Mouse (Mus musculus) monocyte, adult 5-6 weeks (primary cell): ENCODE data around the gene Slc1a3. TPM values are rescaled to one million over a fixed set of nuclear protein-coding genes. Genes with fewer than 3 reads are reported as not detected.

ENCODE experiments used
- ATAC-seq: fragments of 153-309, 156-312 bp; replicated peaks from 2 replicates; pipeline ENCODE4 v1.8.0; 2017; ENCODE audit warnings: mild to moderate bottlenecking; ENCODE audit not compliant: low TSS enrichment, insufficient number of reproducible peaks, severe bottlenecking, poor library complexity, low FRiP score
- total RNA-seq: library from RNA; stranded (forward); fragments of 200-1000, 200-491, 200-594 nt; gene quantifications from 3 replicates; pipeline ENCODE4 v1.2.3, GENCODE M21; 2017

The Slc1a3 gene
- 0.38 TPM in 1 of 3 replicates, not detected in the others for total RNA-seq

DNA sequence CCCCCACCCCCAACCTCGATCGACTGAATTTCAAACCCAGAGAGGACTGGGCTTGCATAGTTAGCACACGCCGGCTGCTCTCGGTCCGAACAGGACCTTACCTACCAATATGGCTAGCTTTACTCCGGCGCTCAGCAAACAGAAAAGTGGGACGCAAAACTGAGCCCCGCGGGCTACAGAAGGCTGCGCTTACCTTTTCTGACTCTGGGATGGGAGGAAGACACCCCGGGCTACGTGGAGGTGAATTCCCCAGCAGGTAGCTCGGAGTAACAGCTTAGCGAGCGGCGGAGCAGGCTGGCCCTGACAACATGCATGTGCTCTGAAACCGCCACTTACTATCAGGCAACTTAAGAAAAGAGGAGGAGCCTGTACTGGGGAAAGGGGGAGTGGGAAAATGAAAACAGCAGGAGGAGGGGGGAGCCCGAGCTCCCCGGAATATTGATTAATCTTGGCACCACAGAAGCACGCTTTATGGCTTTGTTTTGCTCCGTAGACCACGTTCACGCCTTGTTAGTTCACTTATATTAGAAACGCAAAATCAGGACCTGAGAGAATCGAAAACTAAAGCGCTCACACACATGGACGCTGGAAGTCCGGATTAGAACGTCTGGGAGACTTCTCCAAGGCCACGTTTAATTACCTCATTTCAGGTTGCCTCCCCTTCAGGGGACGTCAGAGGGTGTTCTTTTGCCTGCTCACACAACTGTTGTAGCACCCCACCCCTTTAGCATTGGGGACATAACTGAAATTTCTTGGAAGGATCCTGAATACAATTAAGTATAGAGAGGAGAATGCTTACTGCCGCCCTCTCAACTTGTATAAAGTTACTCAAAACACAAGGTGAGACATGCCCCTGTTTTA lies at the start of gene Slc1a3:
Gene Slc1a3, minus strand, starts transcription at position 619 of the 861 bp plus-strand sequence.
- ATAC-seq = no peak

DNA sequence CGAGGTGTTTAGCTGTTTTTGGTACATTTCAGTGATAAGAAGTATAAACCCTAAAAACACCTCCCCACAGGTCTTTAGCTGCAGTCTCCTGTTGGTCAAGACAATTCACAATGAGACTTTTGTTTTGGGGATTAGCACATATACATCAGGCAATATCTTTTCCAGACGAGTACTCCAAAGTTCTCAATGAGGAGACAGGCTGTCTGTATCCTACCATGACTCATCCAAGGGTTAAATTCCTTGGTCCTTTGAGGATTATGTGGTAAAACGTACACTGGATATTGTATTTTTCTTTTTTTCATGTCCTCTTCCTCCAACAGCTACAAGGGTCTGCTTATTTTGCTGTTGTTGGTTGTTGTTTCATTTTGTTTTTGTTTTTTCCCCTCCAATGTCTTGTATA lies 48.5 kb upstream of the Slc1a3 start:
- no peak for ATAC-seq

DNA sequence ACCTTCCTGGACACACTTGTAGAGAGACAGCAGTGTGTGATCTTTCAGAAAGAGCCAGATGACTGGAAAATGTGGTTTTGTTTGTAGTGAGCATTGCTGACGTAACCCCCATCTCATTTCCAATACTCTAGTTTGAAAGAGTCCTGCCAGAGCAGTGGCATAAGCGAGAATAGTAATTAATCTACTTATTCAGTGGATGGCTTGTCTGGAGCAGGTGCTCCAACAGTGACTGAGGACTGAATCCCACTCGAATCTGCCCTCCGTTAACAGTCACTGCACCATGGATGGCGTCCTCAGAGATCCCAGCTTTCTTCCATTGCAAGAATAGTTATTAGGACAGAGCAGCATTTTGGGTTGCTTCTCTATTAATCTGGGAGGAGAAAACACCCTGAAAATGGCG lies 45.9 kb upstream of the Slc1a3 start:
- ATAC-seq = no peak

DNA sequence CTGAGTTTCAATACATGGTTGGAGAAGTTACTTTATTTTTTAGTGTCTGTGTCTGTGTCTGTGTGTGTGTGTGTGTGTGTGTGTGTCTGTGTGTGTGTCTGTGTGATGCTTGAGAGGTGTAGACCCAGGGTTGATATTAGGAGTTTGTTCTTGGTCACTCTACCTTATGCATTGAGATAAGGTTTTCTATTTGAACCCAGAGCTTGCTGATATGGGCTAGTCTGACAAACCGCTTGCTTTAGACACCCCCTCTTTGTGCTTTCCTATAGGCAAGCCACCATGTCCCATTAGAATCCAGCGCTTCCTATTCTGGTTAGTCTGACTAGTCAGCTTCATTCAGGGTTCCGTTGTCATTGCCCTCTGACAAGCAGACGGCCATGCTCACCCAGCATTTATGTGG lies 39.2 kb upstream of the Slc1a3 start:
- ATAC-seq = no peak

DNA sequence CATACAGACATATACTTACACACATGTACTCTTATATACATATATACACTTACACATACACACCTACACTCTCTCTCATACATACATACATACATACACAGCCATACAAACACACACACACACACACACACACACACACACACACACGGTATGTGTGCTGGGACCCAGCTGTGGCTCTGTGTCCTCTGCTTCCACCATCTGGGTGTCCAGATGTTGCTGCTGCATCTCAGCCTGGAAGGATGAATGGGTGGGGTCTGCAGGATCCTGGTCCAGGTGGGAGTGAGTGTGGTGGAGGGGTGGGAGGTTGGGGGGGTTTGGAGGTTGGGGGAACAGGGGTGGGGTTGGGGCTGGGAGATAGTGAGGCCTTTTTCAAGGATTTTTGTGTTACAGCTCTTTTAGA lies 38.2 kb upstream of the Slc1a3 start:
- ATAC-seq = no peak

DNA sequence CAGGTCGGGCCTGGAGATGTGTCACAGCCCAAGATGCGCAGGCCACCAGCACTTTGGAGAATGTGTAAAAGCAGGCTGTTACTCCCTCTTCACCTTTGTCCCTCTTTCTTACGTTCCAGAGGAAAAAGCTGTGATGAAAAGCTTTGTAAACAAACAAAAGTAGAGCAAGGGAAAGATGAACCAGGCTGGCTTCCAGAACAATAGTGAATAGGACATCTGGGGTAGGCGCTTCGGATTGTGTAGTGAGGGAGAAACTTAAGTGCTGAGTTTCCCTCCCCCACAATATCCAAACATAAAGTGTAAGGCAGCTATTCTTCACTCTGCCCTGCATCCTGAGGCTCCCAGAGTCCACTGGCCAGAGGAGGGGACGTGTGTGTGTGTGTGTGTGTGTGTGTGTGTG lies 31.0 kb upstream of the Slc1a3 start:
- no peak for ATAC-seq

DNA sequence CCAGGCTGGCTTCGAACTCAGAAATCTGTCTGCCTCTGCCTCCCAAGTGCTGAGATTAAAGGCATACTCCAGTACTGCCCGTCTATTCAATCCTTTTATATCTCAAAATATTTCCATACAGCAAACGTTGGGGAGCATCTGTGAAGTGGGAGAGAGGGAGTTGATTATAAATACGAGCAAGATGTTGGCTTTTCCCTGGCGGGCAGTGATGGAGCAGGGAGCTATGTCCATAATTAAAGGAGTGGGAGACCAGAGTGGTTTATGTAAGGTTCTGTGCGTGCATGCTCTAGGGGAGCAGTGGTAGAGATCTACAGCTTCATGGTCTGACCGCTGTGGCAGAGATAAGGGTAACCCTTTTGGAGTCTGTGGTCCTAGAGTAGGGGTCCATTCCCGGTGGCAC lies 30.2 kb upstream of the Slc1a3 start:
- no peak for ATAC-seq

DNA sequence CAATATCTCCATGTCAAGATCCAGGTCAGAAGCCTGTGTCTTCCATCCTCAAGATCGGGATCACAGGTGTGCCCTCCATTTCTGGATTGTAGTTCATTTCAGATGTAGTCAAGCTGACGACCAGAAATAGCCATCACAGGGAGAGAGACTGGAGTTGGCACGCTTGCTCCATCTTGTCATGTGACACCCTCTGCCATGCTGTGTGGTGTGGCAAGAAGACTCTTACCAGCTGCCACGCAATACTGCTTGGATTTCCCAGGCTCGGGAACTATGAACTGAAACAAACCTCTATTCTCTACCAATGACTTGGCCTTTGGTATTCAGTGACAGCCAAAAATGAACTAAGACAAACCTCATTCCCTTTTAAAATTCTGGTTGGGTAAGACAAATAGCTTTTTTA lies 27.6 kb upstream of the Slc1a3 start:
- ATAC-seq = no peak

DNA sequence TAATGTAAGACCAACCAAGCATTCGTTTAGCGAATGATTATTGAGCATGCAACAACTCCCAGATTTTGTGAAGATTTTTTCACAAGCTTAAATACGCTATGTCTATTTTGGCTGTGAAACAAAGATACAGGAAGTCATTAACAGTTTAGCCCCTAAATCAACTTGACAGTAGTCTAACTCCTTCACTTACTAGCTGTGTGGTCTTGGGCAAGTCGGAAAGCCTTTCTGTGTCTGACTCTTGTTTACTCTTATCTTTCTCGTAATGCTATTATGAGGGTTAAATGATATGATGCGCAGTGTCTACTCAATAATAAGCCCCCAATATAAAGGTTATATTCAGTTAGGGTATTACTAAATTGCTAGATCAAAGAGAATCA lies 23.8 kb upstream of the Slc1a3 start:
- ATAC-seq = no peak

DNA sequence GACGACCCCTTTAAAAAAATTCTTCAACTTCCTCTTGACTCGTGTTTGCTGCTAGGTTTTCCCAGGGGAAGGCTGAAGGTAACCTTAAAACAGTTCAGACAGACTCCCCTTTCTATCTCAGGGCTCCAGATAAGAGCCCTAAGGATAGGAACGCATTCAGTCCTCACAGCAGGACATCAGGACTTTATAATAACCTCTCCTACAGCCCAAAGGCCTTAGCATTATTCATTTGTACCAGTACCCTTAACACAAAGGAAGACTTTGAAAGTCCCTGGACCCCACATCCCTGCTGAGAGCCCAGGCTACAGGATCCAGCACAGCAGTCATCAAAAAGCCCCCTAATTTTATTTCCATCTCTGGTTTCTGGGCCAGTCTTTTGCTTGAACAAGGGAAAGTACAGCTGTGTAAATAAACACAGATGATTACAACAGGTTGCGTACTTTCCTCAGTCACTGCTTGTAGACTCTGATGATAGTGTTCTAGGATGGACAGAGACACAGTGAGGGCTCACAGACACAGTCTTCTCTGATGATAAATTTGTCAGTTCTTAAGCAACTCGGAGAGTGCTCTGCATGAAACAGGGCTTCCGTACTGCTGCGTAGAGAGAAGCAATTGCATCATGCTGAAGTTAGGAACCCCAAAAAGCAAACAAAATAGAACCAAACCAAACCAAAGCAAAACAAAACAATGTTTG lies 23.3 kb upstream of the Slc1a3 start:
- no peak for ATAC-seq

DNA sequence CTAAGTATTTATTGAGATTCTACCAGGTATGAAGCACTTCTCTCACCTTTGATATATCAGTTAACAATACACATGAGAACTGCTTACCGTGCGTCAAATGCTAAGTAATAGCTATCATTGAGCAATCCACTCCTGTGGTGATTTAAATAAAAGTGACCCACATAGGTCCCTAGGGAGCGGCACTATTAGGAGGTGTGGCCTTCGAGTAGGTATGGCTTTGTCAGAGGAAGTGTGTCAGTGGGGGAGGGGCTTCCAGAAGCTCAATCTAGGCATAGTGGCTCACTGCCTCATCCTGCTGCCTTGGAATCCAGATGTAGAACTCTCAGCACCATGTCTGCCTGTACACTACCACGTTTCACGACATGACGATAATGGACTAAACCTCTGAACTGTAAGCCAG lies 18.3 kb upstream of the Slc1a3 start:
- ATAC-seq = no peak

DNA sequence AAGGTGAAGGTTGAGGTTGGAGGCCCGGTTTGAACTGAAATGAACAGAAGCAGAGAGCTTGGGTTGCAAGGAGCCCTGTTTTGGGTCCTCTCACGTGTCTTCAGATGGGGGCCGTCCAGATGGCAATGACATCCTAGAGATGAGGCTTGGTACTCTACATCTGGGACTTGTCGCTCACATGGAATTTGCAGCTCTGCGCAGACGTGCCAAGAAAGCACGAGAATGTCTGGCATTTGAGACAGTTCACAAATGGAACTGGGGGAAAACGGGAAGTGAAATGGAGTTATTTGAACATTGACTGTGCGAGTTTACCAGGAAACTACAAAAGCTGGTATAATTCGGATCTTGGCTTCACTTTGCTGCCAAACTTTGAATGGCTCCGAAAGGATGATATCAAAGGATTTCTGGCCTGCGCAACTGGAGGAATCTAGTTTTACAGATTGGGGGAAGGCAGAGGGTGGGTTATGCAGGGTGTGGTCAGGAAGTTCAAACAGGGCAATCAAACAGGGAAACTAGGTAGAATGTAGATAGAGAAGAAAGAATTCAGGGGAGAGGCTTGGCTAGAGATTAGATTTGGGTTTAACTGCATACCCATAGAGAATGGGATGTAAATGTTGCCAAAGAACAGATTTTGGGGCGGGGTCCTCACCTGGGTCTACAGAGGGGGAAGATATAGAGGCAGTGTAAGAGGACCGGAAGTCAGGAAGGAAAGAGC lies 12.0 kb upstream of the Slc1a3 start:
- no peak for ATAC-seq

DNA sequence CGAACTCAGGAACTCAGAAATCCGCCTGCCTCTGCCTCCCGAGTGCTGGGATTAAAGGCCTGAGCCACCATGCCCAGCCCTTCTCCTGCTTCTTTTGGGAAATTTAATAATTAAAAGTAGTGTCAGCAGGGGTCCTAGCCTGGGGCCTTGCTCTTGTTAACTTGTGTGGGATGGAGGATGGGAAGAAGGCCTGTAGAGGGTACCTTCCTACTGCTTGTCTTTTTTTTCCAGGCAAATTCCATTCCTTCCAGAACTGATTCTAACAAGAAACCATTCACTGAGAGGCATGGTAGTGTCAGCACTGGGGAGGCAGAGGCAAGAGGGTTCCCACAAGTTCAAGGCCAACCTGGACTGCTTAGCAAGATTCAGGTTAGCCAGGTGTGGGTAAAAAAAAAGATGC lies 11.2 kb upstream of the Slc1a3 start:
- ATAC-seq = no peak

DNA sequence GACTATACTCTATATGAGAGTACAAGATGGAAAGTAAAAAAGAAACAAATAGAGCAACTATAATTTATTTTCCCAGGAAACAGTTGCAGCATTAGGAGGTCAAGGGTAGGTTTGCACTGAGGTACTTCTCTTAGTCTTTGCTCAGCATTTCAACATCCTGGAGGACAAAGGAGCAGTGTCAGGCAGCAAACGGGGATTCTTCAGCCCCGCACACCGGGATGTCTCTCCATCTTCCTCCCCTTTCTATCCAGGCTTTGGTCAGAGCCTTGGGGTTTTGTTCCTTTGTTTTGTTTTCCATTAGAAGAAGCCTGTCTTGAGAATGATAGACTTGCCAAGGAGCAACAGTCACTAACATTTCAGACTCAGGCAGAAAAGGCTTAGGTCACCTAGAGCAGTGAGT lies 10.4 kb upstream of the Slc1a3 start:
- ATAC-seq = no peak

DNA sequence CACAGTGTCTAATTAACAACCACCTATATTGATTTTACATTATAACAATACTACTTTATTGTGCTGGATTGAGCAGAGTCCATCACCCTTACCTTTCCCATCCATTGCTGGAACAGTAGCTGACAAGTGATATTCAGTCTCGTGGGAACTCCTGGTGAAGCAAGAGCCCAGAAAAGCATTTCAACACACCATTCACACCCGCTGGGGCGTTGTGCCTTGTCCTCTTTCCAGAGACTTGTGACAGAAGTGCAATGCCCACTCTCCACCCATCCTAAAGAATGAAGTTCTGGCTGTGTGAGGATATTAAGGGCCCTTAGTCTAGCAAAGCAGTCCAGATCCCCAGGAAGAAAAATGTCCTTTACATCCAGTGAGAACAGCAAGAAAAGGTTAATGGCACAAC lies 7.9 kb upstream of the Slc1a3 start:
- no peak for ATAC-seq

DNA sequence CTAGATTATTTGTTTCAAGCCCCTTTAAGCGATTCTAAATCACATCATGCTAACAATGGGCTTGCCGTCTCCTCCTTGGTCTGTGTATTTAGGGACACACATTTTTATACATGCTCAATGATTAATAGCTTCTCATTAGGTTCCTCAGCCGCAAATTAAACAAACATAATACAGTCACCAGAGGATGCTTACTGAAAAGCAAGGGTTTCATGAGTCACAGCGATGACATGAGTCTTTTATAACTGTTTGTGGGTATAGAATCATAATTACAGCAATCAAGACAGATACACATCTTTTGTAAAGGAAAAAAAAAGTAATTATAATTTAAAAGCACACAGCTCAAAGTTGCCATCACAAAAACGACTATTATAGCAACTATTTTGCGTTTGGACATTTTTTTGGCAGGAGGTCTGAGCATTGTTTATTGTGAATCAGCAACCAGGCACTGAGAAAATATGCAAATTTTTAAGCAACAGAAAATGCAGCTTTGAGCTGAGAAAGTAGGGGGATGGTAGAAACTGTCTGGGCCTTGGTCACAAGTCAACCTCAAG lies 6.5 kb upstream of the Slc1a3 start:
- ATAC-seq = no peak

DNA sequence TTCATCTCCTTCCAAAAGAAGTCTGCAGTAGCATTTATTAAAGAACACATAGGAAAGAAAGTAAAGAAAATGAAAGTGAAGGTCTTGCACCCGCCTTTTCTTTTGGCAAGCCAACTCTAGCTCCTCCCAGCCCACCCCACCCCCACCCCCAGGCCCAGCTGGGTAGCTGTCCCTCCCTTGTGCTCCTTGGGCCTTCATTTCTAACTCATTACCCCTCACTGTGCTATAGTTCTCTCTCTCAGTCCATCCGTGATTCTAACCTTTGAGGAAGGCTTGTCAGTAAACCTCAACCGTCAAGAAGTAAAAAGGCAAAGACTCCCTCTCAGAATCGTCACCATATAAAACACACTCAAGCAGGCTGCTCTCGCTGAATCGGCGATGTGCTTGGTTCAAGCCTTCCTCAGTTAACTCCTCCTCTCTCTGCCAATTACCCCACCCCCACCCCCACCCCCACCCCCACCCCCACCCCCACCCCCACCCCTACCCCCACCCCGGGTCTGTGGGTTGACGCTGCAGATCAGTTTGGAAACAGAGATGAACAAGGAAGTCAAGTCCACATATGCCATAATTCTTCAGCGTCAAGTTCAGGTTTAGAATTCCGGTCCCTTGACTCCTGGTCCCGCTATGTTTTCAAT lies 5.9 kb upstream of the Slc1a3 start:
- no peak for ATAC-seq

DNA sequence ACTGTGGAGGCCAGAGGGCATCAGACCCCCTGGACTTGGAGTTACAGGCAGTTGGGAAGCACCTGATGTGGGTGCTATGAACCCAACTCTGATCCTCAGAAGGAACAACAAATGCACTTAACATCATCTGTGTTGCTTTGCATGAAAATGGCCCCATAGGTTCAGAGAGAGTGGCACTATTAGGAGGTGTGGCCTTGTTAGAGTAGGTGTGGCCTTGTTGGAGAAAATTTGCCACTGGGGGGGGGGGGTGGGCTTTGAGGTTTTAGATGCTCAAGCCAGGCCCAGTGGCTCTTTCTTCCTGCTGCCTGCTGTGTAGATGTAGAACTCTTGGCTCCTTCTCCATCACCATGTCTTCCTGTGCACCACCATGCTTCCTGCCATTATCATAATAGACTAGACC lies 5.1 kb upstream of the Slc1a3 start:
- no peak for ATAC-seq

DNA sequence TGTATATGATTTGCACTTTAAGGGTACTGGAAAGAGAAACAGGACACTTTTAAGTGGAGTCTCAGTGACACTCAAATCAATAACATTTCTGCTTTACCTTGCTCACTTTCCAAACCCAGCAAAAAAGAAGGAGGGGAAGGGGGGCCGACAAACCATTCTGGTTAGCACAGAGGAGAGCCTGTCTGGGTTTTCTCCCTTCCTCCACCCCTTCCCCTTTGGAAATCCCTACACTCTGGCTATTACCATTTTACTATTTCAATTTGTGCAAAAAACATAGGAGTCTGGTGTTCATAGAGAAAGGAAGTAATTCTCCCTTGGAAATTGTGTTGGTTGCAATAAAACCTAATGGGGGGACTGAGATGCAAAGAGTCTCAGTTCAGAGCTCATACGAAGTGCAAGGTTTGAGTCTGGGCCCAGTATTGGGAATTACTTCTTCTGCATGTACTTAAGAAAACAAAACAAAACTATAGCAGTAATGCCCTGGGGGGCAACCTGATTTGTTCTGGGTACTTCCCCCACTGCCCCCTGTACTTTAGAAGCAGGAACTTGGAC lies 1.9 kb upstream of the Slc1a3 start:
- ATAC-seq = no peak
